Mouse (Mus musculus): ENCODE results near the gene Stk33. TPM values are rescaled to one million over a fixed set of nuclear protein-coding genes. Genes with fewer than 3 reads are reported as not detected.
A peak's percentile ranks its signal among the peaks of the same experiment; 100 is the strongest.
"Not testable (repeated sequence)": the region's sequence is repeated elsewhere in the genome, so short reads cannot be mapped to it uniquely, and the experiment has no call there.

The Stk33 gene
- polyA plus RNA-seq, 1 experiment: 1.3 TPM

GRCm38 (mm10) chr7:109454856-109455255, 16.0 kb upstream of the Stk33 start:
- TF ChIP-seq POLR2A (IDR thresholded peaks at IDR 0.05; ENCODE audit: extremely low read depth, insufficient read depth, low read length) (no peak), CTCF (IDR thresholded peaks at IDR 0.05; ENCODE audit: extremely low read depth, insufficient read depth, low read length) (no peak)
- H3K27ac ChIP-seq (ENCODE audit: insufficient read depth, low read length): no peak overlapping the region
- H3K4me3 ChIP-seq (ENCODE audit: insufficient read depth, low read length): no peak overlapping the region
- no peaks in the 10 kb centered on the region for H3K4me1 ChIP-seq (ENCODE audit: control insufficient read depth, insufficient read depth, low read length)

- no peak for TF ChIP-seq POLR2A (IDR thresholded peaks at IDR 0.05; ENCODE audit: extremely low read depth, insufficient read depth, low read length)
- TF ChIP-seq CTCF (IDR thresholded peaks at IDR 0.05; ENCODE audit: extremely low read depth, insufficient read depth, low read length): no peak
- no peaks in the 10 kb centered on the region for H3K4me1 ChIP-seq (ENCODE audit: control insufficient read depth, insufficient read depth, low read length)
- H3K27ac ChIP-seq (ENCODE audit: insufficient read depth, low read length): no peak overlapping the region
- no peak overlapping the region for H3K4me3 ChIP-seq (ENCODE audit: insufficient read depth, low read length)
These were observed 9.2 kb upstream of the Stk33 start for GRCm38 (mm10) chr7:109448060-109448459.

- Histone ChIP-seq H3K4me3 (ENCODE audit: insufficient read depth, low read length) (no peak overlapping the region), H3K27ac (ENCODE audit: insufficient read depth, low read length) (no peak overlapping the region), H3K4me1 (ENCODE audit: control insufficient read depth, insufficient read depth, low read length) (no peaks in the 10 kb centered on the region)
- TF ChIP-seq CTCF (IDR thresholded peaks at IDR 0.05; ENCODE audit: extremely low read depth, insufficient read depth, low read length) (peak; percentile 82), POLR2A (IDR thresholded peaks at IDR 0.05; ENCODE audit: extremely low read depth, insufficient read depth, low read length) (no peak)
These were observed 6.1 kb upstream of the Stk33 start for GRCm38 (mm10) chr7:109445012-109445411.

GRCm38 (mm10) chr7:109442739-109443138, 3.9 kb upstream of the Stk33 start:
- Histone ChIP-seq H3K27ac (ENCODE audit: insufficient read depth, low read length) (no peak overlapping the region), H3K4me1 (ENCODE audit: control insufficient read depth, insufficient read depth, low read length) (no peaks in the 10 kb centered on the region), H3K4me3 (ENCODE audit: insufficient read depth, low read length) (no peak overlapping the region)
- no peak for TF ChIP-seq CTCF (IDR thresholded peaks at IDR 0.05; ENCODE audit: extremely low read depth, insufficient read depth, low read length)
- TF ChIP-seq POLR2A (IDR thresholded peaks at IDR 0.05; ENCODE audit: extremely low read depth, insufficient read depth, low read length): no peak

- no peak overlapping the region for H3K4me3 ChIP-seq (ENCODE audit: insufficient read depth, low read length)
- TF ChIP-seq CTCF (IDR thresholded peaks at IDR 0.05; ENCODE audit: extremely low read depth, insufficient read depth, low read length) (0 out of 2 replicates have a peak, but pooled peaks have one; percentile 1), POLR2A (IDR thresholded peaks at IDR 0.05; ENCODE audit: extremely low read depth, insufficient read depth, low read length) (no peak)
- no peak overlapping the region for H3K27ac ChIP-seq (ENCODE audit: insufficient read depth, low read length)
- H3K4me1 ChIP-seq (ENCODE audit: control insufficient read depth, insufficient read depth, low read length): no peaks in the 10 kb centered on the region
These were observed 1.9 kb upstream of the Stk33 start for GRCm38 (mm10) chr7:109440697-109441269.

GRCm38 (mm10) chr7:109424422-109425159, 14.3 kb downstream of the Stk33 start:
- Histone ChIP-seq H3K4me3 (ENCODE audit: insufficient read depth, low read length) (no peak overlapping the region), H3K4me1 (ENCODE audit: control insufficient read depth, insufficient read depth, low read length) (no peaks in the 10 kb centered on the region), H3K27ac (ENCODE audit: insufficient read depth, low read length) (no peak overlapping the region)
- TF ChIP-seq POLR2A (IDR thresholded peaks at IDR 0.05; ENCODE audit: extremely low read depth, insufficient read depth, low read length) (no peak), CTCF (IDR thresholded peaks at IDR 0.05; ENCODE audit: extremely low read depth, insufficient read depth, low read length) (no peak)

- H3K27ac ChIP-seq (ENCODE audit: insufficient read depth, low read length): no peak overlapping the region
- no peaks in the 10 kb centered on the region for H3K4me1 ChIP-seq (ENCODE audit: control insufficient read depth, insufficient read depth, low read length)
- H3K4me3 ChIP-seq (ENCODE audit: insufficient read depth, low read length): no peak overlapping the region
- TF ChIP-seq POLR2A (IDR thresholded peaks at IDR 0.05; ENCODE audit: extremely low read depth, insufficient read depth, low read length) (no peak), CTCF (IDR thresholded peaks at IDR 0.05; ENCODE audit: extremely low read depth, insufficient read depth, low read length) (no peak)
These were observed 16.1 kb downstream of the Stk33 start for GRCm38 (mm10) chr7:109422803-109423202.

- no peak overlapping the region for H3K4me3 ChIP-seq (ENCODE audit: insufficient read depth, low read length)
- H3K27ac ChIP-seq (ENCODE audit: insufficient read depth, low read length): no peak overlapping the region
- no peaks in the 10 kb centered on the region for H3K4me1 ChIP-seq (ENCODE audit: control insufficient read depth, insufficient read depth, low read length)
- TF ChIP-seq POLR2A (IDR thresholded peaks at IDR 0.05; ENCODE audit: extremely low read depth, insufficient read depth, low read length) (no peak), CTCF (IDR thresholded peaks at IDR 0.05; ENCODE audit: extremely low read depth, insufficient read depth, low read length) (no peak)
These were observed 33.4 kb downstream of the Stk33 start for GRCm38 (mm10) chr7:109405491-109405890.

- Histone ChIP-seq H3K4me3 (ENCODE audit: insufficient read depth, low read length) (no peak overlapping the region), H3K27ac (ENCODE audit: insufficient read depth, low read length) (no peak overlapping the region), H3K4me1 (ENCODE audit: control insufficient read depth, insufficient read depth, low read length) (no peaks in the 10 kb centered on the region)
- TF ChIP-seq CTCF (IDR thresholded peaks at IDR 0.05; ENCODE audit: extremely low read depth, insufficient read depth, low read length) (no peak), POLR2A (IDR thresholded peaks at IDR 0.05; ENCODE audit: extremely low read depth, insufficient read depth, low read length) (no peak)
These were observed 39.6 kb downstream of the Stk33 start for GRCm38 (mm10) chr7:109399299-109399698.

- Histone ChIP-seq H3K4me3 (ENCODE audit: insufficient read depth, low read length) (no peak overlapping the region), H3K27ac (ENCODE audit: insufficient read depth, low read length) (no peak overlapping the region), H3K4me1 (ENCODE audit: control insufficient read depth, insufficient read depth, low read length) (no peaks in the 10 kb centered on the region)
- TF ChIP-seq CTCF (IDR thresholded peaks at IDR 0.05; ENCODE audit: extremely low read depth, insufficient read depth, low read length) (no peak), POLR2A (IDR thresholded peaks at IDR 0.05; ENCODE audit: extremely low read depth, insufficient read depth, low read length) (no peak)
These were observed 57.8 kb downstream of the Stk33 start for GRCm38 (mm10) chr7:109381131-109381530.

GRCm38 (mm10) chr7:109373556-109373955, 65.3 kb downstream of the Stk33 start:
- H3K4me1 ChIP-seq (ENCODE audit: control insufficient read depth, insufficient read depth, low read length); H3K4me3 ChIP-seq (ENCODE audit: insufficient read depth, low read length); H3K27ac ChIP-seq (ENCODE audit: insufficient read depth, low read length): not testable (repeated sequence)
